Mouse (Mus musculus): ENCODE results near the gene Chn2. TPM values are rescaled to one million over a fixed set of nuclear protein-coding genes. Genes with fewer than 3 reads are reported as not detected.

The Chn2 gene
- polyA plus RNA-seq, 1 experiment from 2014 or later, result 7.1 TPM

- Histone ChIP-seq H3K27me3 (ENCODE audit: control insufficient read depth, insufficient read depth, low read length) (no peaks in the 10 kb centered on the region), H3K36me3 (ENCODE audit: control insufficient read depth, insufficient read depth, low read length) (no peaks in the 10 kb centered on the region), H3K4me3 (ENCODE audit: control insufficient read depth in 1 of 2, insufficient read depth in 1 of 2, low read depth in 1 of 2, low read length in 2 of 2) (no peak overlapping the region), H3K9me3 (ENCODE audit: control insufficient read depth, low read length) (no peaks in the 10 kb centered on the region), H3K9ac (ENCODE audit: low read length) (no peak overlapping the region), H3K4me2 (ENCODE audit: low read length) (no peak overlapping the region), H3K4me1 (ENCODE audit: control insufficient read depth in 2 of 2, insufficient read depth in 2 of 2, low read length in 2 of 2) (no peaks in the 10 kb centered on the region; a peak in 1 of 4 replicates), H3K27ac (replicated peaks in 1 of 2; ENCODE audit: control insufficient read depth in 1 of 2, insufficient read depth in 1 of 2, low read depth in 2 of 2, low read length in 2 of 2) (no peak overlapping the region)
- ATAC-seq (ENCODE audit: insufficient number of reproducible peaks, insufficient read depth, low FRiP score, low read depth), result no peak
- 79% methylated on average over 3 of the region's 3 CpGs for WGBS
Measured at GRCm38 (mm10) chr6:54227061-54227460, 187.7 kb downstream of the Chn2 start.

- no peaks in the 10 kb centered on the region; a peak in 1 of 4 replicates for H3K4me1 ChIP-seq (ENCODE audit: control insufficient read depth in 2 of 2, insufficient read depth in 2 of 2, low read length in 2 of 2)
- 0 out of 2 replicates have a peak, but pooled peaks cover under 1% of the 10 kb centered on the region for H3K9me3 ChIP-seq (ENCODE audit: control insufficient read depth, low read length)
- H3K9ac ChIP-seq (ENCODE audit: low read length), result no peak overlapping the region
- H3K4me3 ChIP-seq (ENCODE audit: control insufficient read depth in 1 of 2, insufficient read depth in 1 of 2, low read depth in 1 of 2, low read length in 2 of 2), result no peak overlapping the region
- 70% methylated on average over 9 of the region's 9 CpGs for WGBS
- H3K4me2 ChIP-seq (ENCODE audit: low read length), result no peak overlapping the region
- H3K36me3 ChIP-seq (ENCODE audit: control insufficient read depth, insufficient read depth, low read length), result no peaks in the 10 kb centered on the region
- ATAC-seq (ENCODE audit: insufficient number of reproducible peaks, insufficient read depth, low FRiP score, low read depth), result no peak
- no peak overlapping the region for H3K27ac ChIP-seq (replicated peaks in 1 of 2; ENCODE audit: control insufficient read depth in 1 of 2, insufficient read depth in 1 of 2, low read depth in 2 of 2, low read length in 2 of 2)
- H3K27me3 ChIP-seq (ENCODE audit: control insufficient read depth, insufficient read depth, low read length), result no peaks in the 10 kb centered on the region
Measured at GRCm38 (mm10) chr6:54228421-54228820, 189.1 kb downstream of the Chn2 start.

- Histone ChIP-seq H3K4me3 (ENCODE audit: control insufficient read depth in 1 of 2, insufficient read depth in 1 of 2, low read depth in 1 of 2, low read length in 2 of 2) (no peak overlapping the region), H3K9ac (ENCODE audit: low read length) (no peak overlapping the region), H3K36me3 (ENCODE audit: control insufficient read depth, insufficient read depth, low read length) (no peaks in the 10 kb centered on the region), H3K9me3 (ENCODE audit: control insufficient read depth, low read length) (0 out of 2 replicates have a peak, but pooled peaks cover 2% of the 10 kb centered on the region), H3K4me2 (ENCODE audit: low read length) (no peak overlapping the region), H3K27ac (replicated peaks in 1 of 2; ENCODE audit: control insufficient read depth in 1 of 2, insufficient read depth in 1 of 2, low read depth in 2 of 2, low read length in 2 of 2) (no peak overlapping the region), H3K27me3 (ENCODE audit: control insufficient read depth, insufficient read depth, low read length) (no peaks in the 10 kb centered on the region), H3K4me1 (ENCODE audit: control insufficient read depth in 2 of 2, insufficient read depth in 2 of 2, low read length in 2 of 2) (no peaks in the 10 kb centered on the region; a peak in 1 of 4 replicates)
- no peak for ATAC-seq (ENCODE audit: insufficient number of reproducible peaks, insufficient read depth, low FRiP score, low read depth)
- WGBS, result 7% methylated on average over 2 of the region's 2 CpGs
Measured at GRCm38 (mm10) chr6:54228874-54229273, 189.5 kb downstream of the Chn2 start.

GRCm38 (mm10) chr6:54231769-54232558 lies 192.6 kb downstream of the Chn2 start:
- ATAC-seq (ENCODE audit: insufficient number of reproducible peaks, insufficient read depth, low FRiP score, low read depth), result no peak
- WGBS, result 67% methylated on average over 13 of the region's 13 CpGs
- Histone ChIP-seq H3K4me2 (ENCODE audit: low read length) (no peak overlapping the region), H3K36me3 (ENCODE audit: control insufficient read depth, insufficient read depth, low read length) (no peaks in the 10 kb centered on the region), H3K4me1 (ENCODE audit: control insufficient read depth in 2 of 2, insufficient read depth in 2 of 2, low read length in 2 of 2) (no peaks in the 10 kb centered on the region), H3K27ac (replicated peaks in 1 of 2; ENCODE audit: control insufficient read depth in 1 of 2, insufficient read depth in 1 of 2, low read depth in 2 of 2, low read length in 2 of 2) (no peak overlapping the region), H3K4me3 (ENCODE audit: control insufficient read depth in 1 of 2, insufficient read depth in 1 of 2, low read depth in 1 of 2, low read length in 2 of 2) (no peak overlapping the region), H3K9ac (ENCODE audit: low read length) (no peak overlapping the region), H3K9me3 (ENCODE audit: control insufficient read depth, low read length) (0 out of 2 replicates have a peak, but pooled peaks cover 6% of the 10 kb centered on the region), H3K27me3 (ENCODE audit: control insufficient read depth, insufficient read depth, low read length) (no peaks in the 10 kb centered on the region)

GRCm38 (mm10) chr6:54236441-54236840 lies 197.1 kb downstream of the Chn2 start:
- no peak overlapping the region for H3K4me3 ChIP-seq (ENCODE audit: control insufficient read depth in 1 of 2, insufficient read depth in 1 of 2, low read depth in 1 of 2, low read length in 2 of 2)
- peaks cover 10% of the 10 kb centered on the region; the same call in 1 of the 2 replicates for H3K9me3 ChIP-seq (ENCODE audit: control insufficient read depth, low read length)
- no peak overlapping the region for H3K4me2 ChIP-seq (ENCODE audit: low read length)
- ATAC-seq (ENCODE audit: insufficient number of reproducible peaks, insufficient read depth, low FRiP score, low read depth), result no peak
- H3K4me1 ChIP-seq (ENCODE audit: control insufficient read depth in 2 of 2, insufficient read depth in 2 of 2, low read length in 2 of 2), result no peaks in the 10 kb centered on the region
- H3K36me3 ChIP-seq (ENCODE audit: control insufficient read depth, insufficient read depth, low read length), result no peaks in the 10 kb centered on the region
- 82% methylated on average over 9 of the region's 9 CpGs for WGBS
- H3K27me3 ChIP-seq (ENCODE audit: control insufficient read depth, insufficient read depth, low read length), result no peaks in the 10 kb centered on the region
- no peak overlapping the region for H3K27ac ChIP-seq (replicated peaks in 1 of 2; ENCODE audit: control insufficient read depth in 1 of 2, insufficient read depth in 1 of 2, low read depth in 2 of 2, low read length in 2 of 2)
- H3K9ac ChIP-seq (ENCODE audit: low read length), result no peak overlapping the region

- H3K4me3 ChIP-seq (ENCODE audit: control insufficient read depth in 1 of 2, insufficient read depth in 1 of 2, low read depth in 1 of 2, low read length in 2 of 2), result no peak overlapping the region
- H3K4me1 ChIP-seq (ENCODE audit: control insufficient read depth in 2 of 2, insufficient read depth in 2 of 2, low read length in 2 of 2), result peaks cover 5 to 9% of the 10 kb centered on the region in 2 experiments; a peak in 3 of 4 replicates
- peaks cover 4% of the 10 kb centered on the region; the same call in 1 of the 2 replicates for H3K9me3 ChIP-seq (ENCODE audit: control insufficient read depth, low read length)
- H3K27ac ChIP-seq (replicated peaks in 1 of 2; ENCODE audit: control insufficient read depth in 1 of 2, insufficient read depth in 1 of 2, low read depth in 2 of 2, low read length in 2 of 2), result no peak overlapping the region
- no peak overlapping the region for H3K9ac ChIP-seq (ENCODE audit: low read length)
- H3K4me2 ChIP-seq (ENCODE audit: low read length), result peak overlapping the region; percentile 28; the same call in 1 of the 2 replicates
- H3K27me3 ChIP-seq (ENCODE audit: control insufficient read depth, insufficient read depth, low read length), result no peaks in the 10 kb centered on the region
- WGBS, result 68% methylated on average over 5 of the region's 5 CpGs
- no peaks in the 10 kb centered on the region for H3K36me3 ChIP-seq (ENCODE audit: control insufficient read depth, insufficient read depth, low read length)
- ATAC-seq (ENCODE audit: insufficient number of reproducible peaks, insufficient read depth, low FRiP score, low read depth), result no peak
Measured at GRCm38 (mm10) chr6:54241761-54242160, 202.4 kb downstream of the Chn2 start.

- peak overlapping the region; percentile 28 for H3K4me2 ChIP-seq (ENCODE audit: low read length)
Measured at GRCm38 (mm10) chr6:54242286-54242685, 202.9 kb downstream of the Chn2 start.

More at GRCm38 (mm10) chr6:54242286-54242685, 202.9 kb downstream of the Chn2 start:
- peaks cover 4% of the 10 kb centered on the region; the same call in 1 of the 2 replicates for H3K9me3 ChIP-seq (ENCODE audit: control insufficient read depth, low read length)
- no peak overlapping the region for H3K9ac ChIP-seq (ENCODE audit: low read length)
- H3K4me3 ChIP-seq (ENCODE audit: control insufficient read depth in 1 of 2, insufficient read depth in 1 of 2, low read depth in 1 of 2, low read length in 2 of 2), result no peak overlapping the region
- H3K4me1 ChIP-seq (ENCODE audit: control insufficient read depth in 2 of 2, insufficient read depth in 2 of 2, low read length in 2 of 2), result peaks cover 5 to 9% of the 10 kb centered on the region in 2 experiments; a peak in 3 of 4 replicates
- 28% methylated on average over 9 of the region's 9 CpGs for WGBS
- 0 out of 4 replicates have a peak overlapping the region, but pooled peaks of 1 of the 2 experiments have one; percentile 34 for H3K27ac ChIP-seq (replicated peaks in 1 of 2; ENCODE audit: control insufficient read depth in 1 of 2, insufficient read depth in 1 of 2, low read depth in 2 of 2, low read length in 2 of 2)
- no peaks in the 10 kb centered on the region for H3K36me3 ChIP-seq (ENCODE audit: control insufficient read depth, insufficient read depth, low read length)
- H3K27me3 ChIP-seq (ENCODE audit: control insufficient read depth, insufficient read depth, low read length), result no peaks in the 10 kb centered on the region
- ATAC-seq (ENCODE audit: insufficient number of reproducible peaks, insufficient read depth, low FRiP score, low read depth), result no peak

Measured in heart, embryonic 14.5 days (tissue).